Mouse (Mus musculus) neural tube, embryonic 11.5 days (tissue): ENCODE measurements around the gene Taf11. TPM values are rescaled to one million over a fixed set of nuclear protein-coding genes. Genes with fewer than 3 reads are reported as not detected.

Source experiments
- ATAC-seq: fragments of 200-750 bp; cut with Nextera tagmentation; 2 replicates; pipeline ENCODE4 v1.8.0; 2017; ENCODE audit warnings: moderate number of reproducible peaks, mild to moderate bottlenecking, moderate TSS enrichment, moderate library complexity; ENCODE audit not compliant: insufficient read depth, low FRiP score, low TSS enrichment
- DNase-seq: peaks from one replicate; pipeline ENCODE4 v3.0.0-alpha.2; 2015; ENCODE audit warnings: low spot score
- H3K27ac ChIP-seq: fragments of 300-500 bp; sonication (generic); 2 replicates; pipeline ENCODE4 v1.5.1; 2014; ENCODE audit warnings: low read depth, mild to moderate bottlenecking, low read length
- H3K27me3 ChIP-seq: fragments of 300-500 bp; sonication (generic); 2 replicates; pipeline ENCODE4 v1.6.1; 2014; ENCODE audit warnings: mild to moderate bottlenecking, low read length, mixed read lengths; ENCODE audit not compliant: control insufficient read depth, insufficient read depth
- H3K36me3 ChIP-seq: fragments of 300-500 bp; sonication (generic); 2 replicates; pipeline ENCODE4 v1.6.1; 2014; ENCODE audit warnings: mild to moderate bottlenecking, low read length, moderate library complexity, mixed read lengths; ENCODE audit not compliant: control insufficient read depth, insufficient read depth
- H3K4me1 ChIP-seq: fragments of 300-500 bp; sonication (generic); 2 replicates; pipeline ENCODE4 v1.6.1; 2014; ENCODE audit warnings: low read length, mixed read lengths; ENCODE audit not compliant: control insufficient read depth, insufficient read depth
- H3K4me2 ChIP-seq: fragments of 300-500 bp; sonication (generic); 2 replicates; pipeline ENCODE4 v1.6.1; 2014; ENCODE audit warnings: low read depth, mild to moderate bottlenecking, moderate library complexity
- H3K4me3 ChIP-seq: fragments of 300-500 bp; sonication (generic); 2 replicates; pipeline ENCODE4 v1.5.1; 2014; ENCODE audit warnings: low read depth, low read length
- H3K9ac ChIP-seq: fragments of 300-500 bp; sonication (generic); 2 replicates; pipeline ENCODE4 v1.6.1; 2014; ENCODE audit warnings: mild to moderate bottlenecking, low read length
- H3K9me3 ChIP-seq: fragments of 300-500 bp; sonication (generic); 2 replicates; pipeline ENCODE4 v1.6.1; 2016; ENCODE audit warnings: low read length; ENCODE audit not compliant: control insufficient read depth
- WGBS: fragments of 180-500 bp; shearing (Covaris S2); extraction: QIAGEN DNeasy Blood & Tissue Kit; methylation state at CpG from one replicate; pipeline ENCODE4 v1.1.7; 2014; 5-methylcytosine and 5-hydroxymethylcytosine counted together
- polyA plus RNA-seq: library from polyadenylated mRNA; unstranded; fragments of >200 nt; fragmentation: Nextera tagmentation; extraction: Ambion mirVana; gene quantifications from 2 replicates; pipeline ENCODE4 v1.2.1, GENCODE M21; 2014

Taf11 gene
- polyA plus RNA-seq, 1 experiment from 2014 or later, result 76.1 TPM

- Histone ChIP-seq H3K27ac (no peak overlapping the region), H3K27me3 (no peaks in the 10 kb centered on the region), H3K4me2 (no peak overlapping the region), H3K4me3 (no peak overlapping the region), H3K9me3 (no peaks in the 10 kb centered on the region), H3K4me1 (no peaks in the 10 kb centered on the region), H3K36me3 (no peaks in the 10 kb centered on the region), H3K9ac (no peak overlapping the region)
- DNase-seq (no peak), ATAC-seq (no peak)
- 97% methylated on average over 5 of the region's 5 CpGs for WGBS
These were observed 20.6 kb upstream of the Taf11 start for GRCm38 (mm10) chr17:27930291-27930690.

- H3K4me2 ChIP-seq, result no peak overlapping the region
- H3K27me3 ChIP-seq, result no peaks in the 10 kb centered on the region
- H3K27ac ChIP-seq, result no peak overlapping the region
These were observed 15.9 kb upstream of the Taf11 start for GRCm38 (mm10) chr17:27925504-27925903.

GRCm38 (mm10) chr17:27925054-27925453 lies 15.4 kb upstream of the Taf11 start:
- H3K4me1 ChIP-seq, result no peaks in the 10 kb centered on the region
- H3K9me3 ChIP-seq, result no peaks in the 10 kb centered on the region
- no peaks in the 10 kb centered on the region for H3K27me3 ChIP-seq
- ATAC-seq (no peak), DNase-seq (no peak)
- no peak overlapping the region for H3K4me2 ChIP-seq
- H3K9ac ChIP-seq, result no peak overlapping the region
- no peak overlapping the region for H3K27ac ChIP-seq
- no peak overlapping the region for H3K4me3 ChIP-seq
- no peaks in the 10 kb centered on the region for H3K36me3 ChIP-seq
- WGBS, result 89% methylated on average over 4 of the region's 4 CpGs

More at GRCm38 (mm10) chr17:27925504-27925903, 15.9 kb upstream of the Taf11 start:
- Histone ChIP-seq H3K9ac (no peak overlapping the region), H3K36me3 (no peaks in the 10 kb centered on the region), H3K4me3 (no peak overlapping the region), H3K4me1 (no peaks in the 10 kb centered on the region), H3K9me3 (no peaks in the 10 kb centered on the region)
- WGBS, result 80% methylated on average over 7 of the region's 7 CpGs
- no peak for ATAC-seq
- DNase-seq, result no peak

GRCm38 (mm10) chr17:27922174-27922712 lies 12.6 kb upstream of the Taf11 start:
- 82% methylated on average over 11 of the region's 11 CpGs for WGBS
- Histone ChIP-seq H3K4me3 (no peak overlapping the region), H3K4me1 (no peaks in the 10 kb centered on the region), H3K9me3 (no peaks in the 10 kb centered on the region), H3K27me3 (no peaks in the 10 kb centered on the region), H3K27ac (no peak overlapping the region), H3K4me2 (no peak overlapping the region), H3K9ac (no peak overlapping the region), H3K36me3 (no peaks in the 10 kb centered on the region)
- DNase-seq, result no peak
- ATAC-seq, result no peak

DNA sequence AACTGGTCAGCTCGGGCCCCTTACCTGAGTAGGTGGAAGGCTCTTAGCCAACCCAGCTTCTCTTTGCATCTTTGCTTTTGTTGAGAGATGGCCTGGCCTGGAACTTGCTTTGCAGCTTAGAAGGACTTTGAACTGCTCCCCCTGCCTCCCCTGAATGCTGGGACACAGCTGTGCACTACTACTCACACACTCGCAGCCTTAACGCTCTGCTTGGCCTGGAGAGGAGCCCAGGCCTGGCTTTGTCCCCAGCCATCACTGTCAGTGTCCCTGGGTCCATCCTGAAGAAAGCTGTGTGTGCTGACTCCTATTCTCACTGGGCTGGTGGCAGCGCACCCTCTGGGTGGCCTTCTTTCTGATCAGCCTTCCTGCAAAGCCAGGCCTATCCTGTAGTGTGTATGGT lies 11.0 kb upstream of the Taf11 start:
- 87% methylated on average over 4 of the region's 4 CpGs for WGBS
- ATAC-seq, result no peak

DNA sequence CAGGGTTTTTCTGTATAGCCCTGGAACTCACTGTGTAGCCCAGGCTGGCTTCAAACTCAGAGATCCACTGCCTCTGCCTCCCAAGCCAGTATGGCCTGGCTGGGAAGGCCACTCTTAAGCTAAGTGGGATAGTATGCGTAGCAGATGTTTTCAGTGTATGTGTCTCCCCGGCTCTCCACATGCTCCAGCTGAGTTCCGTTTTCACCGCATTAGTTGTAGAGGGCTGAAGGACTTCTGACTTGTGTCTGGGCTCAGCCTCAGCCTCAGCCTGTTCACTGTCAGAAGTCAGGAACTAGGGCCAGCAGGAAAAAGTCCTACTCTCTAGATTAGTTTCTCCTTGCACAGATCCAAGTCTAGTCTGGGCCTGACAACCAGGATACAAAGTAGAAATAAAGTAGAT lies 6.7 kb upstream of the Taf11 start:
- no peak for ATAC-seq
- Histone ChIP-seq H3K9me3 (no peaks in the 10 kb centered on the region), H3K36me3 (no peaks in the 10 kb centered on the region), H3K27me3 (no peaks in the 10 kb centered on the region), H3K4me2 (no peak overlapping the region), H3K4me1 (no peaks in the 10 kb centered on the region), H3K9ac (no peak overlapping the region), H3K4me3 (no peak overlapping the region), H3K27ac (no peak overlapping the region)
- DNase-seq, result no peak
- WGBS, result 88% methylated on average over 4 of the region's 4 CpGs

More for the DNA sequence above, 11.0 kb upstream of the Taf11 start:
- H3K9ac ChIP-seq, result no peak overlapping the region
- no peaks in the 10 kb centered on the region for H3K4me1 ChIP-seq
- no peak overlapping the region for H3K27ac ChIP-seq
- H3K9me3 ChIP-seq, result no peaks in the 10 kb centered on the region
- H3K4me2 ChIP-seq, result no peak overlapping the region
- DNase-seq, result no peak
- no peaks in the 10 kb centered on the region for H3K36me3 ChIP-seq
- no peaks in the 10 kb centered on the region for H3K27me3 ChIP-seq
- H3K4me3 ChIP-seq, result no peak overlapping the region

GRCm38 (mm10) chr17:27914742-27915141 lies 5.1 kb upstream of the Taf11 start:
- DNase-seq, result no peak

GRCm38 (mm10) chr17:27911371-27911770 lies 1.7 kb upstream of the Taf11 start:
- no peaks in the 10 kb centered on the region for H3K36me3 ChIP-seq
- no peak overlapping the region for H3K27ac ChIP-seq
- WGBS, result 88% methylated on average over 7 of the region's 7 CpGs
- no peak for DNase-seq
- H3K4me3 ChIP-seq, result no peak overlapping the region
- H3K27me3 ChIP-seq, result no peaks in the 10 kb centered on the region
- peaks cover 16% of the 10 kb centered on the region for H3K4me1 ChIP-seq
- ATAC-seq, result no peak
- no peaks in the 10 kb centered on the region for H3K9me3 ChIP-seq
- no peak overlapping the region for H3K4me2 ChIP-seq
- H3K9ac ChIP-seq, result no peak overlapping the region

More at GRCm38 (mm10) chr17:27914742-27915141, 5.1 kb upstream of the Taf11 start:
- no peaks in the 10 kb centered on the region for H3K9me3 ChIP-seq
- H3K27me3 ChIP-seq, result no peaks in the 10 kb centered on the region
- H3K27ac ChIP-seq, result no peak overlapping the region
- ATAC-seq, result no peak
- H3K9ac ChIP-seq, result no peak overlapping the region
- H3K4me3 ChIP-seq, result no peak overlapping the region
- WGBS, result 89% methylated on average over 4 of the region's 4 CpGs
- no peaks in the 10 kb centered on the region for H3K36me3 ChIP-seq
- H3K4me2 ChIP-seq, result no peak overlapping the region
- peaks cover 11% of the 10 kb centered on the region for H3K4me1 ChIP-seq

DNA sequence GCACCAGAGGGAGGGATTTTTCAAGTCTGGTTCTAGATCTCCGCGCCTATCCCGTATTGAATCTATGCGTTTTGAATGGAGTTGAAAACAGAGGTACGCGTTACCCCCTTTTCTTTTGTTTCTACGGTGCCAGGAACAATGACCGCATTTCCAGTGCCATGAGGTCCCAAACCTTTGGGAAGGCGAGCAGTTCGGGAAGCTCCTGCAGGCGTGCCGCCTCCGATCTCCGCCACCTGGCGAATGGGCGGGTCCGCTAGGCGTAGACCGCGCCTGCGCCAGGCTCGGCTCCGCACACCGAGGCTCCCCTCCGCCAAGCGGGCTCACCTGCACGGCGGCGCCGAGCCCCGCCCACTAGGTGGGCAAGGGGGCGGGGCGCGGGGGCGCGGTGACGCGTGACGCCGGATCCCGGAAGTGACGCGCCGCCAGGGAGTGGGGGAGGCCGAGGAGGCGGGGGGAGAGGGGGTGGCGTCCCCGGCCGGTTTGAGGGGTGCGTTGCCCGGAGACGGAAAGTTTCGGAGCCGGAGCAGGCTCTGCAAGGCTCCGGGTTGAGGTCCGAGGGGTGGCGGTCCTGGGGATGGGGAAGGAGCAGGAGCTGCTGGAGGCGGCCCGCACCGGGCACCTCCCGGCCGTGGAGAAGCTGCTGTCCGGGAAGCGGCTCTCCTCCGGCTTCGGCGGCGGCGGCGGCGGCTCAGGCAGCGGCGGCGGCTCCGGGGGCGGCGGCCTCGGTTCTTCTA lies 589 bp downstream of the Taf11 start, which contains the start of gene Anks1:
Anks1 (plus strand) TSS at position 419 of the 734 bp plus-strand sequence.
- Histone ChIP-seq H3K9me3 (no peaks in the 10 kb centered on the region), H3K36me3 (no peaks in the 10 kb centered on the region), H3K27me3 (no peaks in the 10 kb centered on the region), H3K9ac (peak within 1 kb of the TSS; percentile 86), H3K4me1 (peaks cover 16% of the 10 kb centered on the region), H3K4me3 (peak within 1 kb of the TSS; percentile 77), H3K27ac (peak within 1 kb of the TSS; percentile 58), H3K4me2 (peak within 1 kb of the TSS; percentile 82)
- DNase-seq (peak; percentile 89), ATAC-seq (peak; percentile 77)
- under 1% methylated on average over 77 of the region's 78 CpGs for WGBS
